Mouse (Mus musculus) heart, postnatal 10 days (tissue): ENCODE measurements at regions not wholly inside any gene's neighbourhood (a gene's known extent, or its start where the extent isn't known, plus 50 kb on each side); places are given as distances from the start of the nearest gene placed in this dataset.
"Not testable (repeated sequence)": the region's sequence is repeated elsewhere in the genome, so short reads cannot be mapped to it uniquely, and the experiment has no call there.

Experiments
- DNase-seq, 2 experiments: peaks; one replicate each; pipeline ENCODE4 v3.0.0; 2021
- intact Hi-C: fragments of 180-260 bp; cut with DNase I; formaldehyde crosslinking; loops from one replicate; pipeline ENCODE4 v1.15.1; 2025

GRCm38 (mm10) chr10:99360601-99361000 lies 97.6 kb downstream of the Dusp6 start:
- intact Hi-C loops, DNase-seq: not testable (repeated sequence)

- no peak for DNase-seq
- intact Hi-C loops: no loop called here
These were observed 103.1 kb downstream of the Dusp6 start for GRCm38 (mm10) chr10:99366162-99366561.

GRCm38 (mm10) chr10:99367757-99368156 lies 104.7 kb downstream of the Dusp6 start:
- intact Hi-C loops: no loop called here
- DNase-seq: no peak

- intact Hi-C loops: no loop called here
- no peak for DNase-seq
These were observed 112.1 kb downstream of the Dusp6 start for GRCm38 (mm10) chr10:99375101-99375500.

- intact Hi-C loops: no loop called here
- no peak for DNase-seq
These were observed 113.4 kb downstream of the Dusp6 start for GRCm38 (mm10) chr10:99376430-99376829.

GRCm38 (mm10) chr10:99377548-99377947 lies 114.5 kb downstream of the Dusp6 start:
- intact Hi-C loops: no loop called here

GRCm38 (mm10) chr10:99379156-99379555 lies 116.1 kb downstream of the Dusp6 start:
- intact Hi-C loops: no loop called here
- no peak for DNase-seq

More at GRCm38 (mm10) chr10:99377548-99377947, 114.5 kb downstream of the Dusp6 start:
- DNase-seq: no peak

- intact Hi-C loops: no loop called here
- DNase-seq: no peak
These were observed 117.1 kb downstream of the Dusp6 start for GRCm38 (mm10) chr10:99380170-99380569.

- intact Hi-C loops: no loop called here
- DNase-seq: no peak
These were observed 120.0 kb downstream of the Dusp6 start for GRCm38 (mm10) chr10:99383028-99383427.

- intact Hi-C loops: no loop called here
- no peak for DNase-seq
These were observed 121.3 kb downstream of the Dusp6 start for GRCm38 (mm10) chr10:99384366-99384765.

- no peak for DNase-seq
- intact Hi-C loops: no loop called here
These were observed 121.8 kb downstream of the Dusp6 start for GRCm38 (mm10) chr10:99384851-99385250.

- no peak for DNase-seq
- intact Hi-C loops: no loop called here
These were observed 122.8 kb downstream of the Dusp6 start for GRCm38 (mm10) chr10:99385854-99386253.

GRCm38 (mm10) chr10:99388526-99388925 lies 125.5 kb downstream of the Dusp6 start:
- DNase-seq: no peak
- intact Hi-C loops: no loop called here

- no peak for DNase-seq
- intact Hi-C loops: no loop called here
These were observed 126.0 kb downstream of the Dusp6 start for GRCm38 (mm10) chr10:99388986-99389385.

GRCm38 (mm10) chr10:99390609-99391183 lies 127.7 kb downstream of the Dusp6 start:
- intact Hi-C loops: no loop called here
- DNase-seq: no peak

GRCm38 (mm10) chr10:99391725-99392124 lies 128.7 kb downstream of the Dusp6 start:
- intact Hi-C loops: no loop called here
- DNase-seq: no peak

- DNase-seq: no peak
- intact Hi-C loops: no loop called here
These were observed 129.9 kb downstream of the Dusp6 start for GRCm38 (mm10) chr10:99392979-99393378.

GRCm38 (mm10) chr10:99393523-99393922 lies 130.5 kb downstream of the Dusp6 start:
- intact Hi-C loops: no loop called here
- DNase-seq: peak; percentile 26 to 37

- DNase-seq: no peak
- intact Hi-C loops: no loop called here
These were observed 132.4 kb downstream of the Dusp6 start for GRCm38 (mm10) chr10:99395411-99395810.

- no peak for DNase-seq
- intact Hi-C loops: no loop called here
These were observed 133.6 kb downstream of the Dusp6 start for GRCm38 (mm10) chr10:99396630-99397029.

- no peak for DNase-seq
- intact Hi-C loops: no loop called here
These were observed 137.0 kb downstream of the Dusp6 start for GRCm38 (mm10) chr10:99400076-99400475.

GRCm38 (mm10) chr10:99406764-99407163 lies 143.7 kb downstream of the Dusp6 start:
- intact Hi-C loops: no loop called here
- DNase-seq: no peak

GRCm38 (mm10) chr10:99408786-99409185 lies 145.8 kb downstream of the Dusp6 start:
- intact Hi-C loops: loop anchor here (2.0 kb wide), 1 partner anchor 140 kb away; no protein-coding TSS in a partner anchor
- no peak for DNase-seq
